Mouse (Mus musculus) spleen, postnatal 14 days (tissue): ENCODE measurements around the gene Opa1.

Source experiments
- DNase-seq, 2 experiments: peaks; one replicate each; pipeline ENCODE4 v3.0.0; 2021 to 2022; ENCODE audit warnings: low spot score in 2 of 2

The Opa1 gene

GRCm38 (mm10) chr16:29689187-29689819 lies 110.2 kb downstream of the Opa1 start:
- no peak for DNase-seq

DNA sequence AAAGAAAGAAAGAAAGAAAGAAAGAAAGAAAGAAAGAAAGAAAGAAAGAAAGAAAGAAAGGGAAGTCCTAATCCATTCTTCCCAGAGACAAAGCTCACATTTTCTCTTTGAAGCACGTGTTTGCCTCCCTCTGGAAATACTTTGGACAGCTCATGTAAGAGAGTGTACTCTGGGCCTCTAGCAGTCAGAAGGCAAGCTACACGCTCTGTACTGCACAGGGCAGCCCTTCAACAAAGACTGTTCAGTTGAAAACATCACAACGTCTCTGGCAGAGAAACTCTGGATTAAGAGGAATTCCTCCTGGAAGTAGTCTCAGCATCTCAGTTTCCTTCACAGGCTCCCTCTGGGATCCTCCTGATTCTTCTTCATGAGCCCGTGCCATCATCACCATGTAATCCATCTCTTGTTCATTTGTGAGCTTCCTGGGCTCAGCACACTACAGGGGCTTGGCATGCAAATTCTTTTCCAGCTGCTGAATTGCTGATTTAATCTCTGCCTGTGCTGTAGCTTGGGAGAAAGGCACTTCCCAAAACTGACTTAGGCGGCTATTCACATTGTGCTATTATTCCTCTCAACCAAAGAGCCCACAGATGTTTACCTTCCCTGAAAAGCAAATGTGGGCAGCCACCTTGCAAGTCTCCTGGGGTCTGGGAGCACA lies 114.0 kb downstream of the Opa1 start:
- DNase-seq = no peak

- no peak for DNase-seq
Observed at GRCm38 (mm10) chr16:29693791-29694419, 114.8 kb downstream of the Opa1 start.

DNA sequence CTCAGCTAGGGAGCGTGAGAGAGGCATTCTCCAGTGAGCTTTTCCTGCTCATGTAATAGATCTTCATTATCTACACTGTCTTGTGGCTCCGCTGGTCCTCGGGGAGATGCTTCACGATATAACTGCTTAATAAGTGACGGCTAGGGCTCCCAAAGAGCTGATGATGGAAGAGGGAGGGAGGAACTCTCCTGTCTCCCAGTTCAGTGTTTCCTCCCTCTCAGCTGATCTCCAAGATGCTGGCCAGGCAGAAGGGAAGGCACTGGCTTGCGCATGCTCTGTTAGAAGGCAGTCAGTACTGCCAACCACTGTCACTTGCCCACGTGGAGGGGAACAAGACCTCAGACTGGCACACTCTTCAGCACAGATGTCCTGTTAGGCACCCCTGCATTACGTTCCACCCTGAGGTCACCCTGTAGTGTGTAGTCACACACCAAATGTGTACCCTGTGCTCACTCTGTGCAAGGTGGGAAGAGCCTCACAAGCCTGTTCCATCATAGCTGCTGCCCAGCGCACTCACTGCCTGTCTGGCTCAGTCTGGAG lies 115.4 kb downstream of the Opa1 start:
- no peak for DNase-seq
